Mouse (Mus musculus) intestine, postnatal 0 days (tissue): ENCODE results near the gene 4930449I24Rik. TPM values are rescaled to one million over a fixed set of nuclear protein-coding genes. Genes with fewer than 3 reads are reported as not detected.

Experiments
- polyA plus RNA-seq: library from polyadenylated mRNA; unstranded; fragments of >200 nt; fragmentation: Nextera tagmentation; extraction: Ambion mirVana; gene quantifications from 2 replicates; pipeline ENCODE4 v1.2.1, GENCODE M21; 2015

4930449I24Rik gene
- polyA plus RNA-seq, 1 experiment from 2014 or later, result not detected

Other genes with a start within 250 kb of the 4930449I24Rik start
- gene Wasf3, start 117.4 kb upstream of the 4930449I24Rik start, polyA plus RNA-seq, result 0.81 and 0.85 TPM in 2 replicates
- gene Gm6408, start 20.4 kb upstream of the 4930449I24Rik start, polyA plus RNA-seq, result not detected in 2 replicates
- gene Gm6370, start 11.0 kb upstream of the 4930449I24Rik start, polyA plus RNA-seq, result not detected in 2 replicates
- not detected in 2 replicates for gene Gm3402, start 11.7 kb downstream of the 4930449I24Rik start, polyA plus RNA-seq
- gene Gm3404, start 23.4 kb downstream of the 4930449I24Rik start, polyA plus RNA-seq, result not detected in 2 replicates
- gene Gm3409, start 35.2 kb downstream of the 4930449I24Rik start, polyA plus RNA-seq, result not detected in 2 replicates
- gene Gm3415, start 53.7 kb downstream of the 4930449I24Rik start, polyA plus RNA-seq, result not detected in 2 replicates
- gene Gpr12, start 82.8 kb downstream of the 4930449I24Rik start, polyA plus RNA-seq, result not detected in 2 replicates